Mouse (Mus musculus): Measurements from ENCODE around the gene Atxn10.
A peak's percentile ranks its signal among the peaks of the same experiment; 100 is the strongest.
"Not testable (repeated sequence)": the region's sequence is repeated elsewhere in the genome, so short reads cannot be mapped to it uniquely, and the experiment has no call there.

Atxn10 gene

GRCm38 (mm10) chr15:85335671-85336300 lies at the start of gene Atxn10:
Gene Atxn10 (plus strand): TSS chr15:85336245.
- DNase-seq: peak; percentile 57

- DNase-seq: no peak
These were observed 41.4 kb upstream of the Atxn10 start for GRCm38 (mm10) chr15:85294632-85295031.

GRCm38 (mm10) chr15:85295544-85295943 lies 40.5 kb upstream of the Atxn10 start:
- DNase-seq: no peak

GRCm38 (mm10) chr15:85295977-85296376 lies 40.1 kb upstream of the Atxn10 start:
- DNase-seq: no peak

- DNase-seq: no peak
These were observed 39.5 kb upstream of the Atxn10 start for GRCm38 (mm10) chr15:85296538-85296937.

- DNase-seq: no peak
These were observed 37.8 kb upstream of the Atxn10 start for GRCm38 (mm10) chr15:85298167-85298781.

- DNase-seq: no peak
These were observed 37.1 kb upstream of the Atxn10 start for GRCm38 (mm10) chr15:85298946-85299345.

- DNase-seq: no peak
These were observed 32.8 kb upstream of the Atxn10 start for GRCm38 (mm10) chr15:85303241-85303640.

- DNase-seq: no peak
These were observed 32.1 kb upstream of the Atxn10 start for GRCm38 (mm10) chr15:85303976-85304375.

- no peak for DNase-seq
These were observed 28.9 kb upstream of the Atxn10 start for GRCm38 (mm10) chr15:85307061-85307660.

- no peak for DNase-seq
These were observed 24.9 kb upstream of the Atxn10 start for GRCm38 (mm10) chr15:85311058-85311657.

- peak; percentile 66 for DNase-seq
These were observed 20.5 kb upstream of the Atxn10 start for GRCm38 (mm10) chr15:85315378-85316025.

- no peak for DNase-seq
These were observed 19.5 kb upstream of the Atxn10 start for GRCm38 (mm10) chr15:85316342-85317140.

GRCm38 (mm10) chr15:85319924-85320668 lies 15.9 kb upstream of the Atxn10 start:
- no peak for DNase-seq

- DNase-seq: no peak
These were observed 12.8 kb upstream of the Atxn10 start for GRCm38 (mm10) chr15:85323214-85323613.

GRCm38 (mm10) chr15:85324426-85324825 lies 11.6 kb upstream of the Atxn10 start:
- no peak for DNase-seq

GRCm38 (mm10) chr15:85327808-85328207 lies 8.2 kb upstream of the Atxn10 start:
- no peak for DNase-seq

- DNase-seq: not testable (repeated sequence)
These were observed 7.6 kb upstream of the Atxn10 start for GRCm38 (mm10) chr15:85328455-85328854.

GRCm38 (mm10) chr15:85329096-85329495 lies 6.9 kb upstream of the Atxn10 start:
- DNase-seq: no peak

GRCm38 (mm10) chr15:85330024-85330423 lies 6.0 kb upstream of the Atxn10 start:
- no peak for DNase-seq

GRCm38 (mm10) chr15:85333511-85333910 lies 2.5 kb upstream of the Atxn10 start:
- not testable (repeated sequence) for DNase-seq

GRCm38 (mm10) chr15:85334234-85334633 lies 1.8 kb upstream of the Atxn10 start:
- no peak for DNase-seq
